Mouse (Mus musculus) olfactory bulb, adult 2 months (tissue): ENCODE results near the gene Map4k2.

Experiments used
- CTCF ChIP-seq: fragments of 200-500 bp; IDR thresholded peaks from 2 replicates; pipeline ENCODE4 v1.5.1; 2012; ENCODE audit warnings: low read depth, mild to moderate bottlenecking, low read length, moderate library complexity; ENCODE audit not compliant: insufficient read depth
- POLR2A ChIP-seq: fragments of 200-500 bp; IDR thresholded peaks from 2 replicates; pipeline ENCODE4 v1.6.1; 2012; ENCODE audit warnings: mild to moderate bottlenecking, low read depth, low read length, moderate library complexity; ENCODE audit not compliant: insufficient read depth

DNA sequence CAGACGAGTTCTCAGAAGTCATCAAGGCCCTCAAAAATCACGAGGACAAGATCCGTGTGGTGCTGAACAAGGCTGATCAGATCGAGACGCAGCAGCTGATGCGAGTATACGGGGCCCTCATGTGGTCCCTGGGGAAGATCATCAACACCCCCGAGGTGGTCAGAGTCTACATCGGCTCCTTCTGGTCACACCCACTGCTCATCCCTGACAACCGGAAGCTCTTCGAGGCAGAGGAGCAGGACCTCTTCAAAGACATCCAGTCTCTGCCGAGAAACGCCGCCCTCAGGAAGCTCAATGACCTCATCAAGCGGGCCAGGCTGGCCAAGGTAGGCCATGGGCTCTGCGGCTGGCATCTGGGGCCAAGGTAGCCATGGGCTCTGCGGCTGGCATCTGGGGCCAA lies 46.6 kb upstream of the Map4k2 start:
- no peak for TF ChIP-seq CTCF
- TF ChIP-seq POLR2A = no peak
